In the genomic region with DNA sequence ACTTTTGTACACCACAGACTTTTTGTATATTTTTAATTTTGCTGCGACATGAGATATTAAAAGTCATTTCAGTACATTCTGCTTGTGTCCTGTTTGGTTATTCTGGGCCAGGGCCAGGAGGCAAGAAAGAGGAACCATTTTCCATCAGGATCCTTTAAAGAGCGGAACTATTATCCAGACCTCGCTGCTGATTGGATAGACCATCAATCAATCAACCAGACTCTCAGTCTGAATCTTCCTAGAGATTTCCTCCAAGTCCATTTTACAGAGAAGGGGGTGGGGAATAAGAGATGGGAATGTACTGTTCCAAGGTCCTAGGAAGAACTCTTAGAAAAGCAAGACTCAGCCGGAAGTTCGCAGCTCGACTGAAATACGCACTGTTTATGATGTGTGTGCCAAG, we compare ENCODE assay signal across 23 mouse cellular contexts. TPM values are rescaled to one million over a fixed set of nuclear protein-coding genes. Genes with fewer than 3 reads are reported as not detected.
"Had no signal": no experiment of that assay in that cellular context is flagged by ENCODE, and none has a peak within 500 bp of the region (broad histone marks: within the 10 kb centered on the region; RNA-seq: fewer than 3 reads in every experiment).

No protein-coding gene starts in this region.

- H3K36me3 ChIP-seq: limb, embryonic 12.5 days; limb, embryonic 15.5 days; stomach, embryonic 15.5 days had no signal

- DNase-seq: kidney, adult 18-20 months; kidney, adult 9 months; kidney, postnatal 14 days; kidney, postnatal 4 days; left cerebral cortex, postnatal 4 days; liver, postnatal 0 days; midbrain, embryonic 14.5 days; right cerebral cortex, adult 18-20 months; right cerebral cortex, postnatal 14 days; right cerebral cortex, postnatal 4 days; thymus, postnatal 36 days had no signal

- H3K27me3 ChIP-seq: neural tube, embryonic 13.5 days; stomach, embryonic 15.5 days had no signal

- H3K4me1 ChIP-seq: limb, embryonic 12.5 days; limb, embryonic 15.5 days; neural tube, embryonic 13.5 days; stomach, embryonic 15.5 days had no signal

- H3K27ac ChIP-seq: limb, embryonic 12.5 days; limb, embryonic 15.5 days; liver, embryonic 14.5 days; neural tube, embryonic 13.5 days; stomach, embryonic 15.5 days had no signal

- H3K4me2 ChIP-seq: limb, embryonic 12.5 days; limb, embryonic 15.5 days; liver, embryonic 11.5 days; midbrain, embryonic 11.5 days; neural tube, embryonic 13.5 days; stomach, embryonic 15.5 days had no signal

- H3K9me3 ChIP-seq: limb, embryonic 12.5 days; limb, embryonic 15.5 days; neural tube, embryonic 13.5 days; stomach, embryonic 15.5 days had no signal

- H3K4me3 ChIP-seq: limb, embryonic 12.5 days; limb, embryonic 15.5 days; neural tube, embryonic 13.5 days; stomach, embryonic 15.5 days had no signal

- H3K9ac ChIP-seq: limb, embryonic 12.5 days; limb, embryonic 15.5 days; liver, embryonic 14.5 days; liver, postnatal 0 days; neural tube, embryonic 13.5 days; stomach, embryonic 15.5 days had no signal

- ATAC-seq: inflammation-experienced regulatory T-cells, adult 6 months; intestine, embryonic 16.5 days; liver, postnatal 0 days had no signal

RNA-seq across cellular contexts. Expression of gene Ccm2l, which starts 5.5 kb away (rescaled TPM):
- polyA plus RNA-seq: inflammation-experienced regulatory T-cells, adult 6 months had no signal

RNA-seq across cellular contexts. Expression of gene Xkr7, which starts 28.6 kb away (rescaled TPM):
- polyA plus RNA-seq: inflammation-experienced regulatory T-cells, adult 6 months; kidney, embryonic 16.5 days; limb, embryonic 12.5 days; limb, embryonic 15.5 days; liver, embryonic 11.5 days; liver, embryonic 14.5 days; liver, postnatal 0 days; lung, embryonic 16.5 days; thymus, postnatal 0 days had no signal
